Mouse (Mus musculus): ENCODE results near the gene Tyr. TPM values are rescaled to one million over a fixed set of nuclear protein-coding genes. Genes with fewer than 3 reads are reported as not detected.

Tyr gene
- total RNA-seq (2023; ENCODE audit: inconsistent age), result not detected in 4 replicates

GRCm38 (mm10) chr7:87493412-87493811 lies at the start of gene Tyr:
TSS of gene Tyr (minus strand) at chr7:87493512.

Other genes starting within 250 kb of the Tyr start
- not detected in 4 replicates for gene Nox4, start 247.4 kb downstream of the Tyr start, total RNA-seq (2023; ENCODE audit: inconsistent age)
- not detected in 4 replicates for gene Grm5, start 90.7 kb upstream of the Tyr start, total RNA-seq (2023; ENCODE audit: inconsistent age)